Mouse (Mus musculus) 416B (cell line): ENCODE results near the gene Dbf4.

Experiments used
- DNase-seq: peaks from one replicate; pipeline ENCODE4 v3.0.0; 2011; ENCODE audit warnings: low read depth

Dbf4 gene

DNA sequence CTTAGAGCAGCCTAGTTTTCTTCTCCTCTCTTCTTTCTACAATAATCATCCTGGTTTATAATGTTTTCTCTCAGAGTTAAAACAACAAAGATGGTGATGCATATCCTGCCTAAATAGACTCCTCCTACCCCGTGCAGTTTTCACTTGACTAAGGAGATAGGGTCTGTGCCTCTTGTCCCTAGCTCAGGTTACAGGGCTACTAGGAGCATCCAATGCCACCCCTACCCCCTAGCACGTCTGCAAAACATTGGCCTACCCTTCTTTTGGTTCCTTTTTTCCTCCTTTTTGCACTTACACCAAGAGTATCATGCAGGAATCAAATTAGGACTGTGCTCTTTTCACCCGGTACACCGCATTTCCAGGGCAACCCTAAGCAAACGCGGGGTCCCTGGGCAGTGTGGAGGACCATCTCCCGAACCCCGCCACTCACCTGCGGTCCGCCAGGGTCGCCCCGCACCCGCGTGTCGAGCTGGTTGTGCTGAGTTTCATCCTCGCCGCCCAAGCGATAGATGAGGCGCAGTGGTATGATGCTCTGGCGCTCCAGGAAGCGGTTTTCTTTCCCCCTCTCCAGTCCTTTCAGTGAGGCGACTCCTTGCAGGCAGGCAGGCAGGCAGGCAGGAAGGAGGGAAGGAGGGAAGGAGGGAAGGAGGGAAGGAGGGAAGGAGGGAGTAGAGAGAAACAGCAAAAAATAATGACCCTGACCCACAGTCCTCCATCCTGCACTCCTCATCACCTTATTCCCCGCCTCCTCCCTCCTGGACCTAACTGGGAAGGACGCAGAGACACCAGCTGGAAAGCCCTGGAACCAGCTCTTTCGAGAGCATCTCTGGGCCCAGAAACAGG is 55.5 kb downstream of the Dbf4 start:
- DNase-seq, result no peak

DNA sequence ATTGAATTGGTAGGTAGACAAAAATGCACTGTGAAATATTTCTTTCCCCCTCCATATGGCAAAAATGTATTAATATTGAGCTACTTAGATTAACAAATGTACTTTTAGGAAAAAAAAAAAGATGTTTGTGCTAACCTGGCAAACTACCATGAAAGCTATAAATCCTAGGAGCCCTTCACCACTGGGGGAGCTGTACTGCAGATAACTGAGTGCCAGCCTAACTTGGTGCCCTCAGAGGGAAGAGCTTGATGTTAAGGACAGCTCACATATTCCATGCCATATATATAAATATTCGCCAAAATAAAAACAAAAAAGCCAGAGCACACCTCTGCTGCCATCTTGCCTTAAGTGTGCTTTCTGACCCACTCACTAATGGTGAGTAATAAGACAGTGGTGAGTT is 60.2 kb downstream of the Dbf4 start:
- peak; percentile 17 for DNase-seq

DNA sequence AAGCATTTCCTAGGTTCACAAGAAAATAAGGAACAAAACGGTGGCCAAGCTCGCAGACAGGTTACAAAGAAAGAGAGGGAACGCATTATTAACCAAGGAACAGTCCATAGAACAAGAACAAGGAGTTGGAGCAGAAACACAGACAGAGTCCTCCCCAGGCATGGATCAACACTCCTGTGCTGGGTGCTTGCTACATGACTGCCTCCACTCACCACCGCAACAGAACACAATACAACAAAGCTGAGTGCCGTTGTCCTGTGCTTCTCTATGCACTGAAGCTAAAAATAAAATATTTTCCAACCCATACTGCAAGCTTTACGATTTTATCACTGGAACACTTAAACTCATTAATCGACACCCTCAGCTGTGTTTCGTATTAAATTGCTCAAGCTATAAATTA is 64.8 kb downstream of the Dbf4 start:
- DNase-seq, result no peak

DNA sequence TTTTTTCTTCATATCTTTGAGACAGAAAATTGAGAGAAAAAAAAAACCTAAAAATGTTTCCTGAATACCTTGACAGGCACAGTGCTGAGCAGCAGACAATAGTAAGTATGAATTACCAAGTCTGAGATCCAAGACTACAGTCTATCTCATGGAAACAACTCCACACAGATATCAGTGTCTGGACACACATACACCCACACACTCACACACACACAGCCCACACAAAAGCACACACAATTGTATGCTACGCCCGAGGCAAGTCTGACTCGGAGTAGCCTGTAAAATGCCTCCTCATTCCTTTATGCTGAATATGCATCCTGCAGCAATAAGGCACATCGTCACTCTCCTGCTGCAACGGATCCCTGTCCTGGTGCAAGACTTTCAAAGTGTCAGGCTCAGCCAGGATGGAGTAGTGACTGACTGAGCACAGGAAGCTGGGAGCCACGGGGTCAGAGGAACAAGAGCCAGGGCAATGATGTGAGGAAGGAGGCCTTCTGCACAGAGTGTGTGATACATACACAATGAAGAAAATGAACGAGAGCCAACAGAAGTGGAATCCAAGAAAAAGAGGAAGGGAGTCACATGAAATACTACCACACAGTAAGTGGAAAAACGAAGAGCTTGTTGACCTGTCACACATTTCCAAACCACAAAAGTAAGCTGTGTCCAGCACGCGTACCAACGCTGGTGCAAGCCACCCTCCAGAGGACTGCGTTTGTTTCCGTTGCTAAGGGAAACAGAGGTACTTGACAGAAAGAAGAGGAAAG is 65.4 kb downstream of the Dbf4 start:
- no peak for DNase-seq

DNA sequence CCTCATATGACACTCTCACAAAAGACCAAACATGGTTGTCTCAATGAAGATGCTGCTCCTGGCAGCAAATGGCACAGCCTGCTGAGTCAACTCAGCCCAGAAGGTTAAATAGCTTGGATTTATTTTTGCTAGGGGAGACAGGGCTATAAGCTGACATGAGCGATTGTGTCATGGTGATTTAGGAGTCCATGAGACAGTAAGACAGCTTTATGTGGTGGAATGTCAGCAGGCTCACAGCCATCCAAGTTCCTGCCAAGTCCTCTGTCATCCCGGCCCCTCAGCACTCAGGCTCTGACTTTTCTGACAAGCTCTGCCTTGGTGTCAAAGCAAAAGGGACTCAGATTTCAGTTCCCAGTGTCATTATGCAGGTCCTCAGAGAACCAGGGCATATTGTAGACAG is 66.2 kb downstream of the Dbf4 start:
- DNase-seq, result no peak

DNA sequence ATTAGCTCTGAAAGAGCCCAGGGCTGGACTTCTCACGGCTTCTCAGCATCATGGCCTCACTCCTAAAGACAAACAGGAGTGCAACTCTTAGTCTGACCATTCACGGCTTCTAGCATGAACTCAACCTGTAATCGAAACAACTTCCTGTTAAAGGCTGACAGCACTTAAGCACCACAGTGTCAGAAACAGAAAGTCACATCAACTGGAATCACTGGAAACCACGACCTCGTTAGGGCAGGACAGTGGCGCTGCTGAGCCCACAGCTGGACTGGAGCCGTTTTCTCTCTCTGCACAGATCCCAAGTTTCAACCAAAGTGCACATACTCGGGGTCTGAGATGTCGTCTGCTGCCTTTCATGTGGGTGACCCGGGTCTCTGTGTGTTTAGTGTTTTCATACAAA is 73.0 kb downstream of the Dbf4 start:
- DNase-seq, result no peak
